Mouse (Mus musculus) testis, postnatal 14 days (tissue): ENCODE data around the gene Vps26a.

Source experiments
- DNase-seq: peaks from one replicate; pipeline ENCODE4 v3.0.0; 2021; ENCODE audit warnings: low spot score

The Vps26a gene

GRCm38 (mm10) chr10:62418831-62419356 is 67.7 kb downstream of the Vps26a start:
- DNase-seq, result no peak

GRCm38 (mm10) chr10:62413606-62413982 is 73.0 kb downstream of the Vps26a start:
- DNase-seq, result no peak

GRCm38 (mm10) chr10:62412906-62413605 is 73.5 kb downstream of the Vps26a start:
- no peak for DNase-seq

GRCm38 (mm10) chr10:62411431-62412410 is 74.9 kb downstream of the Vps26a start:
- DNase-seq, result no peak

- no peak for DNase-seq
Observed at GRCm38 (mm10) chr10:62410943-62411342, 75.7 kb downstream of the Vps26a start.
